Mouse (Mus musculus): Measurements from ENCODE around the gene Fam155a. TPM values are rescaled to one million over a fixed set of nuclear protein-coding genes. Genes with fewer than 3 reads are reported as not detected.
A peak's percentile ranks its signal among the peaks of the same experiment; 100 is the strongest.
"Not testable (repeated sequence)": the region's sequence is repeated elsewhere in the genome, so short reads cannot be mapped to it uniquely, and the experiment has no call there.

Gene Fam155a
- polyA plus RNA-seq, 1 experiment from 2014 or later = 30.3 TPM

GRCm38 (mm10) chr8:9406204-9406603 is 364.8 kb downstream of the Fam155a start:
- WGBS = 91% methylated on average over 6 of the region's 6 CpGs

GRCm38 (mm10) chr8:9404651-9405050 is 366.3 kb downstream of the Fam155a start:
- H3K4me2 ChIP-seq (ENCODE audit: low read length) = no peak overlapping the region
- H3K27me3 ChIP-seq (replicated peaks; ENCODE audit: control insufficient read depth, insufficient read depth, low read length) = no peaks in the 10 kb centered on the region
- no peak for ATAC-seq
- no peak overlapping the region for H3K4me3 ChIP-seq (ENCODE audit: low read length)
- no peaks in the 10 kb centered on the region for H3K36me3 ChIP-seq (ENCODE audit: control insufficient read depth, insufficient read depth, low read length)
- no peak overlapping the region for H3K27ac ChIP-seq (ENCODE audit: low read depth, low read length)
- H3K4me1 ChIP-seq (ENCODE audit: control insufficient read depth, insufficient read depth, low read depth, low read length) = no peaks in the 10 kb centered on the region
- H3K9ac ChIP-seq (ENCODE audit: low read depth, low read length) = no peak overlapping the region
- WGBS = 79% methylated on average over 3 of the region's 3 CpGs
- H3K9me3 ChIP-seq (ENCODE audit: control insufficient read depth, low read length) = no peaks in the 10 kb centered on the region

More at GRCm38 (mm10) chr8:9406204-9406603, 364.8 kb downstream of the Fam155a start:
- no peaks in the 10 kb centered on the region for H3K36me3 ChIP-seq (ENCODE audit: control insufficient read depth, insufficient read depth, low read length)
- no peak overlapping the region for H3K4me3 ChIP-seq (ENCODE audit: low read length)
- no peak overlapping the region for H3K27ac ChIP-seq (ENCODE audit: low read depth, low read length)
- ATAC-seq = no peak
- no peaks in the 10 kb centered on the region for H3K4me1 ChIP-seq (ENCODE audit: control insufficient read depth, insufficient read depth, low read depth, low read length)
- no peaks in the 10 kb centered on the region for H3K9me3 ChIP-seq (ENCODE audit: control insufficient read depth, low read length)
- H3K4me2 ChIP-seq (ENCODE audit: low read length) = no peak overlapping the region
- no peaks in the 10 kb centered on the region for H3K27me3 ChIP-seq (replicated peaks; ENCODE audit: control insufficient read depth, insufficient read depth, low read length)
- no peak overlapping the region for H3K9ac ChIP-seq (ENCODE audit: low read depth, low read length)

- no peak for ATAC-seq
- Histone ChIP-seq H3K27me3 (replicated peaks; ENCODE audit: control insufficient read depth, insufficient read depth, low read length) (no peaks in the 10 kb centered on the region), H3K36me3 (ENCODE audit: control insufficient read depth, insufficient read depth, low read length) (no peaks in the 10 kb centered on the region), H3K4me3 (ENCODE audit: low read length) (no peak overlapping the region), H3K27ac (ENCODE audit: low read depth, low read length) (no peak overlapping the region), H3K9me3 (ENCODE audit: control insufficient read depth, low read length) (no peaks in the 10 kb centered on the region), H3K9ac (ENCODE audit: low read depth, low read length) (no peak overlapping the region), H3K4me2 (ENCODE audit: low read length) (no peak overlapping the region), H3K4me1 (ENCODE audit: control insufficient read depth, insufficient read depth, low read depth, low read length) (no peaks in the 10 kb centered on the region)
- WGBS = 69% methylated on average over 4 of the region's 4 CpGs
Measured at GRCm38 (mm10) chr8:9402393-9402792, 368.6 kb downstream of the Fam155a start.

- Histone ChIP-seq H3K9ac (ENCODE audit: low read depth, low read length) (no peak overlapping the region), H3K27ac (ENCODE audit: low read depth, low read length) (no peak overlapping the region), H3K9me3 (ENCODE audit: control insufficient read depth, low read length) (no peaks in the 10 kb centered on the region), H3K27me3 (replicated peaks; ENCODE audit: control insufficient read depth, insufficient read depth, low read length) (no peaks in the 10 kb centered on the region), H3K4me2 (ENCODE audit: low read length) (no peak overlapping the region), H3K4me1 (ENCODE audit: control insufficient read depth, insufficient read depth, low read depth, low read length) (no peaks in the 10 kb centered on the region), H3K4me3 (ENCODE audit: low read length) (no peak overlapping the region), H3K36me3 (ENCODE audit: control insufficient read depth, insufficient read depth, low read length) (no peaks in the 10 kb centered on the region)
- WGBS = 71% methylated on average over 3 of the region's 3 CpGs
- 0 out of 2 replicates have a peak, but pooled peaks have one; percentile 30 for ATAC-seq
Measured at GRCm38 (mm10) chr8:9398606-9399263, 372.2 kb downstream of the Fam155a start.

- Histone ChIP-seq H3K4me2 (ENCODE audit: low read length) (no peak overlapping the region), H3K9me3 (ENCODE audit: control insufficient read depth, low read length) (no peaks in the 10 kb centered on the region), H3K27me3 (replicated peaks; ENCODE audit: control insufficient read depth, insufficient read depth, low read length) (no peaks in the 10 kb centered on the region), H3K4me1 (ENCODE audit: control insufficient read depth, insufficient read depth, low read depth, low read length) (no peaks in the 10 kb centered on the region), H3K27ac (ENCODE audit: low read depth, low read length) (no peak overlapping the region), H3K36me3 (ENCODE audit: control insufficient read depth, insufficient read depth, low read length) (no peaks in the 10 kb centered on the region), H3K9ac (ENCODE audit: low read depth, low read length) (no peak overlapping the region), H3K4me3 (ENCODE audit: low read length) (no peak overlapping the region)
- no peak for ATAC-seq
- WGBS = 63% methylated on average over 6 of the region's 6 CpGs
Measured at GRCm38 (mm10) chr8:9398040-9398439, 372.9 kb downstream of the Fam155a start.

GRCm38 (mm10) chr8:9394670-9395069 is 376.3 kb downstream of the Fam155a start:
- no peaks in the 10 kb centered on the region for H3K9me3 ChIP-seq (ENCODE audit: control insufficient read depth, low read length)
- 91% methylated on average over 5 of the region's 5 CpGs for WGBS
- no peak for ATAC-seq
- H3K4me2 ChIP-seq (ENCODE audit: low read length) = no peak overlapping the region
- H3K4me3 ChIP-seq (ENCODE audit: low read length) = no peak overlapping the region
- no peak overlapping the region for H3K27ac ChIP-seq (ENCODE audit: low read depth, low read length)
- H3K4me1 ChIP-seq (ENCODE audit: control insufficient read depth, insufficient read depth, low read depth, low read length) = no peaks in the 10 kb centered on the region
- H3K36me3 ChIP-seq (ENCODE audit: control insufficient read depth, insufficient read depth, low read length) = no peaks in the 10 kb centered on the region
- no peak overlapping the region for H3K9ac ChIP-seq (ENCODE audit: low read depth, low read length)
- no peaks in the 10 kb centered on the region for H3K27me3 ChIP-seq (replicated peaks; ENCODE audit: control insufficient read depth, insufficient read depth, low read length)

GRCm38 (mm10) chr8:9393246-9393645 is 377.7 kb downstream of the Fam155a start:
- Histone ChIP-seq H3K4me1 (ENCODE audit: control insufficient read depth, insufficient read depth, low read depth, low read length) (no peaks in the 10 kb centered on the region), H3K4me3 (ENCODE audit: low read length) (no peak overlapping the region), H3K27ac (ENCODE audit: low read depth, low read length) (no peak overlapping the region), H3K36me3 (ENCODE audit: control insufficient read depth, insufficient read depth, low read length) (no peaks in the 10 kb centered on the region), H3K9ac (ENCODE audit: low read depth, low read length) (no peak overlapping the region), H3K9me3 (ENCODE audit: control insufficient read depth, low read length) (no peaks in the 10 kb centered on the region), H3K4me2 (ENCODE audit: low read length) (no peak overlapping the region), H3K27me3 (replicated peaks; ENCODE audit: control insufficient read depth, insufficient read depth, low read length) (no peaks in the 10 kb centered on the region)
- no peak for ATAC-seq
- WGBS = 52% methylated on average over 2 of the region's 2 CpGs

- not testable (repeated sequence) for ATAC-seq
Measured at GRCm38 (mm10) chr8:9390229-9390628, 380.7 kb downstream of the Fam155a start.

GRCm38 (mm10) chr8:9369201-9369600 is 401.8 kb downstream of the Fam155a start:
- no peak overlapping the region for H3K4me3 ChIP-seq (ENCODE audit: low read length)

More at GRCm38 (mm10) chr8:9390229-9390628, 380.7 kb downstream of the Fam155a start:
- not testable (repeated sequence) for H3K9me3 ChIP-seq (ENCODE audit: control insufficient read depth, low read length); H3K4me3 ChIP-seq (ENCODE audit: low read length); H3K27ac ChIP-seq (ENCODE audit: low read depth, low read length); H3K4me2 ChIP-seq (ENCODE audit: low read length); H3K9ac ChIP-seq (ENCODE audit: low read depth, low read length); H3K36me3 ChIP-seq (ENCODE audit: control insufficient read depth, insufficient read depth, low read length); H3K27me3 ChIP-seq (replicated peaks; ENCODE audit: control insufficient read depth, insufficient read depth, low read length); H3K4me1 ChIP-seq (ENCODE audit: control insufficient read depth, insufficient read depth, low read depth, low read length)
- WGBS = 89% methylated on average over 2 of the region's 2 CpGs

More at GRCm38 (mm10) chr8:9369201-9369600, 401.8 kb downstream of the Fam155a start:
- no peak overlapping the region for H3K4me2 ChIP-seq (ENCODE audit: low read length)
- no peaks in the 10 kb centered on the region for H3K27me3 ChIP-seq (replicated peaks; ENCODE audit: control insufficient read depth, insufficient read depth, low read length)
- 82% methylated on average over 8 of the region's 8 CpGs for WGBS
- no peak for ATAC-seq
- H3K4me1 ChIP-seq (ENCODE audit: control insufficient read depth, insufficient read depth, low read depth, low read length) = no peaks in the 10 kb centered on the region; the same call in 1 of the 2 replicates
- H3K36me3 ChIP-seq (ENCODE audit: control insufficient read depth, insufficient read depth, low read length) = no peaks in the 10 kb centered on the region
- H3K27ac ChIP-seq (ENCODE audit: low read depth, low read length) = no peak overlapping the region
- H3K9ac ChIP-seq (ENCODE audit: low read depth, low read length) = no peak overlapping the region
- H3K9me3 ChIP-seq (ENCODE audit: control insufficient read depth, low read length) = no peaks in the 10 kb centered on the region
